Comparison of ENCODE assay signal across 21 mouse cellular contexts in the genomic region with DNA sequence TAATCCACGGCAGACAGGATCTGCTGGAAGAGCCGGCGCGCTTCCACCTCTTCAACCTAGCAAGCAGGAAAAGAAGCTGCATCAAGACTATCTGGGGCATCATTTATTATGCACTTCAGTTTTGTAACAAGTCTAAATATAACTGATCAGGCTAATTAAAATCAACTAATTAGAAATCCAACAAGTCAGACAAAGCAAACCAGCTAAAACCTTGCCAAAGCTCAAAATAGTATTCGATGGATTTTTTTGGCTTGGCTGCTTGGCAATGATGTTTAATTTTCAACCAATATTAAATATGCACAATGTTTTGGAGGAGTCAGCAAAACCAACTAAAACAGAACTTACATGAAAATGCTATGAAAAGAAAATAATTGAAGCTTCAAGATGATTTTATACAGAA.
"Had no signal": no experiment of that assay in that cellular context is flagged by ENCODE, and none has a peak within 500 bp of the region (broad histone marks: within the 10 kb centered on the region; RNA-seq: fewer than 3 reads in every experiment).

No protein-coding gene starts in this region.

- H3K4me3 ChIP-seq: limb, embryonic 12.5 days; limb, embryonic 15.5 days; midbrain, embryonic 12.5 days; midbrain, embryonic 15.5 days; neural tube, embryonic 12.5 days; neural tube, embryonic 15.5 days; stomach, embryonic 15.5 days had no signal

- H3K27me3 ChIP-seq: limb, embryonic 12.5 days; limb, embryonic 15.5 days; midbrain, embryonic 12.5 days; midbrain, embryonic 15.5 days; neural tube, embryonic 12.5 days; neural tube, embryonic 15.5 days; stomach, embryonic 15.5 days had no signal

- H3K36me3 ChIP-seq: limb, embryonic 12.5 days; limb, embryonic 15.5 days; midbrain, embryonic 12.5 days; midbrain, embryonic 15.5 days; neural tube, embryonic 12.5 days; stomach, embryonic 15.5 days had no signal

- H3K4me2 ChIP-seq: limb, embryonic 12.5 days; limb, embryonic 15.5 days; liver, embryonic 11.5 days; lung, embryonic 14.5 days; midbrain, embryonic 12.5 days; midbrain, embryonic 15.5 days; neural tube, embryonic 12.5 days; neural tube, embryonic 15.5 days; stomach, embryonic 15.5 days had no signal

- DNase-seq: kidney, adult 18-20 months; kidney, adult 9 months; kidney, postnatal 14 days; left cerebral cortex, postnatal 4 days; liver, postnatal 0 days; lung, embryonic 14.5 days; right cerebral cortex, postnatal 25 days; spleen, adult 18-20 months; thymus, adult 18-20 months; thymus, postnatal 36 days had no signal

- ATAC-seq: liver, postnatal 0 days; lung, postnatal 0 days; midbrain, embryonic 15.5 days had no signal

- H3K9ac ChIP-seq: limb, embryonic 12.5 days; limb, embryonic 15.5 days; liver, embryonic 14.5 days; liver, postnatal 0 days; lung, embryonic 14.5 days; midbrain, embryonic 12.5 days; midbrain, embryonic 15.5 days; neural tube, embryonic 12.5 days; neural tube, embryonic 15.5 days; stomach, embryonic 15.5 days had no signal

- H3K9me3 ChIP-seq: limb, embryonic 12.5 days; limb, embryonic 15.5 days; midbrain, embryonic 12.5 days; midbrain, embryonic 15.5 days; neural tube, embryonic 12.5 days; neural tube, embryonic 15.5 days; stomach, embryonic 15.5 days had no signal

- H3K27ac ChIP-seq: limb, embryonic 12.5 days; limb, embryonic 15.5 days; liver, embryonic 14.5 days; macrophage; midbrain, embryonic 12.5 days; midbrain, embryonic 15.5 days; neural tube, embryonic 12.5 days; neural tube, embryonic 15.5 days; stomach, embryonic 15.5 days had no signal

- H3K4me1 ChIP-seq: limb, embryonic 12.5 days; limb, embryonic 15.5 days; midbrain, embryonic 12.5 days; midbrain, embryonic 15.5 days; neural tube, embryonic 12.5 days; neural tube, embryonic 15.5 days; stomach, embryonic 15.5 days had no signal
